Mouse (Mus musculus) liver, embryonic 13.5 days (tissue): ENCODE measurements around the gene Rpap1. TPM values are rescaled to one million over a fixed set of nuclear protein-coding genes. Genes with fewer than 3 reads are reported as not detected.

Experiments used
- ATAC-seq: fragments of 200-750 bp; cut with Nextera tagmentation; 2 replicates; pipeline ENCODE4 v1.8.0; 2017; ENCODE audit warnings: low read depth, mild to moderate bottlenecking, moderate number of reproducible peaks, moderate library complexity
- DNase-seq: peaks from one replicate; pipeline ENCODE4 v3.0.0; 2022
- H3K27ac ChIP-seq: fragments of 300-500 bp; sonication (generic); 2 replicates; pipeline ENCODE4 v1.5.1; 2015; ENCODE audit warnings: moderate library complexity, mild to moderate bottlenecking, inconsistent platforms
- H3K27me3 ChIP-seq: fragments of 300-500 bp; sonication (generic); 2 replicates; pipeline ENCODE4 v1.6.1; 2015; ENCODE audit warnings: mild to moderate bottlenecking, inconsistent platforms
- H3K36me3 ChIP-seq: fragments of 300-500 bp; sonication (generic); 2 replicates; pipeline ENCODE4 v1.6.1; 2015; ENCODE audit warnings: mild to moderate bottlenecking, inconsistent platforms
- H3K4me1 ChIP-seq: fragments of 300-500 bp; sonication (generic); replicated peaks from 2 replicates; pipeline ENCODE4 v1.6.1; 2015; ENCODE audit warnings: inconsistent platforms
- H3K4me2 ChIP-seq: fragments of 300-500 bp; sonication (generic); 2 replicates; pipeline ENCODE4 v1.6.1; 2015; ENCODE audit warnings: inconsistent platforms, mild to moderate bottlenecking, moderate library complexity
- H3K4me3 ChIP-seq: fragments of 300-500 bp; sonication (generic); replicated peaks from 2 replicates; pipeline ENCODE4 v1.5.1; 2015; ENCODE audit warnings: mild to moderate bottlenecking, inconsistent platforms
- H3K9ac ChIP-seq: fragments of 300-500 bp; sonication (generic); 2 replicates; pipeline ENCODE4 v1.6.1; 2015; ENCODE audit warnings: mild to moderate bottlenecking, inconsistent platforms
- H3K9me3 ChIP-seq: fragments of 300-500 bp; sonication (generic); replicated peaks from 2 replicates; pipeline ENCODE4 v1.6.1; 2016; ENCODE audit warnings: inconsistent platforms
- WGBS: fragments of 180-500 bp; shearing (Covaris S2); methylation state at CpG from one replicate; pipeline ENCODE4 v1.1.7; 2015; ENCODE audit not compliant: insufficient replicate concordance; 5-methylcytosine and 5-hydroxymethylcytosine counted together
- polyA plus RNA-seq: library from polyadenylated mRNA; unstranded; fragments of >200 nt; fragmentation: Nextera tagmentation; extraction: Ambion mirVana; gene quantifications from 2 replicates; pipeline ENCODE4 v1.2.1, GENCODE M21; 2015

Gene Rpap1
- polyA plus RNA-seq, 1 experiment from 2014 or later, result 10.2 TPM

DNA sequence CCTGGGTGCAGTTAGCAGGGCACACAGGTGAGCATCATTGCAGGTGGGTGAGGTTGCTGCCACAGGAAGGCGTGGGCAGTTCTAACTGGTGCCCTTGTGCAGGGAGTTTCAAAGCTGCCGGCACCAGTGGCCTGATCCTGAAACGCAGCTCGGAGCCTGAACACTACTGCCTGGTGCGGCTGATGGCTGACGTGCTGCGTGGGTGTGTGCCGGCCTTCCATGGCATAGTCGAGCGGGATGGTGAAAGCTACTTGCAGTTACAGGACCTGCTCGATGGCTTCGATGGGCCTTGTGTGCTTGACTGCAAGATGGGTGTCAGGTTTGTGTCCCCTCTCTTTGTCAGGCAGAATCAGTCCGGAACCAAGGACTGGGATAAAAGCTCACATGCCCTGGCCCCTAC, 38.1 kb downstream of the Rpap1 start:
- 64% methylated on average over 13 of the region's 13 CpGs for WGBS
- Histone ChIP-seq H3K27me3 (peaks cover 95% of the 10 kb centered on the region), H3K9ac (no peak overlapping the region), H3K36me3 (no peaks in the 10 kb centered on the region), H3K4me2 (no peak overlapping the region), H3K4me3 (no peak overlapping the region), H3K27ac (no peak overlapping the region), H3K4me1 (peaks cover 12% of the 10 kb centered on the region), H3K9me3 (no peaks in the 10 kb centered on the region)
- no peak for DNase-seq
- no peak for ATAC-seq

DNA sequence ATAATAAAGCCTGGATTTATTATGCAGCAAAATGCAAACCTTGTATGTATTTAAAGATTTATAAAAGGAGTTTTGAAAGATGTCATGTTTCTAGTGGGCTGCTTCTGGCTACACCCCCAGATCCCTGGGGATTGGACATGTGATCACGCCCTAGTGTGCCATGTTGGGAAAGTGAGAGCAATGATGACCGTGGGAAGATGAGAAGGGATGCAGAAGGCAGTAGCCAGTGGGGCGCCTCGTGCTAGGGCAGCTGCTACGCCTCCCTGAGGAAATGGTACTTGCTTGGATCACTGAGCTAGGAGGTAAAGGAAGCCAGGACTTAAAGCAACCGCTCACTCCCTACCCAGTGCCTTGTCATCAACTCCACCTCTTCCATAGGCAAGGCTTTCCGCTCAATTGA, 39.8 kb downstream of the Rpap1 start:
- WGBS, result 69% methylated on average over 7 of the region's 7 CpGs
- DNase-seq (no peak), ATAC-seq (no peak)
- Histone ChIP-seq H3K27me3 (peaks cover 95% of the 10 kb centered on the region), H3K27ac (no peak overlapping the region), H3K4me1 (peaks cover 29% of the 10 kb centered on the region), H3K4me2 (no peak overlapping the region), H3K9ac (no peak overlapping the region), H3K4me3 (no peak overlapping the region), H3K9me3 (no peaks in the 10 kb centered on the region), H3K36me3 (no peaks in the 10 kb centered on the region)

DNA sequence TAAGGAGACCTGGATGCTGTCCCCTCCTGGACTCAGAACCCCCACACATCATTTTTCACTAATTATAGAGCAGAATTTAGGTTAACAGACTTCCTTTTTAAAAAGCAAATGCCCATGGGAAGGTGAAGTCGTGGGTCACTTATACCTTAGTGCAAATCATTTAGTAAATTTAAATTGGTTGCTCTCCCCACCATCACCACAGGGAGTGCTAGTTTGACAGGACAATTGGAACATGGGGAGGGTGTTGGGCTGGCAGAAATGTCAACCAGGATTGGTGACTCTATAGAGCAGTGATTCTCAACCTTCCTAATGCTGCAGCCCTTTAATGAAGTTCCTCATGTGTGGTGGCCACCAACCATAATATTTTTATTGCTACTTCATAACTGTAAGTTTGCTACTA, 42.1 kb downstream of the Rpap1 start:
- Histone ChIP-seq H3K27ac (no peak overlapping the region), H3K4me1 (peaks cover 49% of the 10 kb centered on the region), H3K4me3 (no peak overlapping the region), H3K36me3 (no peaks in the 10 kb centered on the region), H3K4me2 (peak overlapping the region; percentile 99; the same call in 1 of the 2 replicates), H3K9me3 (no peaks in the 10 kb centered on the region), H3K9ac (no peak overlapping the region), H3K27me3 (peaks cover 75% of the 10 kb centered on the region)
- WGBS, result 8% methylated on average over 1 of the region's 1 CpGs
- DNase-seq (no peak), ATAC-seq (no peak)

GRCm38 (mm10) chr2:119744163-119745111, 42.9 kb downstream of the Rpap1 start:
- H3K9me3 ChIP-seq, result no peaks in the 10 kb centered on the region
- peak overlapping the region; percentile 68 for H3K4me3 ChIP-seq
- 3% methylated on average over 46 of the region's 46 CpGs for WGBS
- ATAC-seq, result peak; percentile 80
- DNase-seq, result peak; percentile 61
- H3K36me3 ChIP-seq, result no peaks in the 10 kb centered on the region
- peaks cover 49% of the 10 kb centered on the region for H3K4me1 ChIP-seq
- peak overlapping the region; percentile 60 for H3K9ac ChIP-seq
- H3K4me2 ChIP-seq, result peak overlapping the region; percentile 99
- 0 out of 2 replicates have a peak overlapping the region, but pooled peaks have one; percentile 7 for H3K27ac ChIP-seq
- peaks cover 67% of the 10 kb centered on the region for H3K27me3 ChIP-seq

- Histone ChIP-seq H3K4me2 (peak overlapping the region; percentile 99), H3K9me3 (no peaks in the 10 kb centered on the region), H3K4me3 (peak overlapping the region; percentile 68), H3K36me3 (no peaks in the 10 kb centered on the region), H3K9ac (peak overlapping the region; percentile 60), H3K27ac (no peak overlapping the region), H3K4me1 (peaks cover 49% of the 10 kb centered on the region), H3K27me3 (peaks cover 60% of the 10 kb centered on the region)
- WGBS, result 12% methylated on average over 22 of the region's 22 CpGs
- DNase-seq (no peak), ATAC-seq (no peak)
Measured at GRCm38 (mm10) chr2:119743808-119744162, 43.6 kb downstream of the Rpap1 start.

- no peak overlapping the region for H3K27ac ChIP-seq
- H3K4me3 ChIP-seq, result peak overlapping the region; percentile 68
- no peaks in the 10 kb centered on the region for H3K36me3 ChIP-seq
- H3K9me3 ChIP-seq, result no peaks in the 10 kb centered on the region
- no peak for ATAC-seq
- H3K27me3 ChIP-seq, result peaks cover 61% of the 10 kb centered on the region
- H3K4me2 ChIP-seq, result peak overlapping the region; percentile 99
- 12% methylated on average over 31 of the region's 31 CpGs for WGBS
- peaks cover 49% of the 10 kb centered on the region for H3K4me1 ChIP-seq
- peak overlapping the region; percentile 75 for H3K9ac ChIP-seq
- no peak for DNase-seq
Measured at GRCm38 (mm10) chr2:119743176-119743807, 44.0 kb downstream of the Rpap1 start.

DNA sequence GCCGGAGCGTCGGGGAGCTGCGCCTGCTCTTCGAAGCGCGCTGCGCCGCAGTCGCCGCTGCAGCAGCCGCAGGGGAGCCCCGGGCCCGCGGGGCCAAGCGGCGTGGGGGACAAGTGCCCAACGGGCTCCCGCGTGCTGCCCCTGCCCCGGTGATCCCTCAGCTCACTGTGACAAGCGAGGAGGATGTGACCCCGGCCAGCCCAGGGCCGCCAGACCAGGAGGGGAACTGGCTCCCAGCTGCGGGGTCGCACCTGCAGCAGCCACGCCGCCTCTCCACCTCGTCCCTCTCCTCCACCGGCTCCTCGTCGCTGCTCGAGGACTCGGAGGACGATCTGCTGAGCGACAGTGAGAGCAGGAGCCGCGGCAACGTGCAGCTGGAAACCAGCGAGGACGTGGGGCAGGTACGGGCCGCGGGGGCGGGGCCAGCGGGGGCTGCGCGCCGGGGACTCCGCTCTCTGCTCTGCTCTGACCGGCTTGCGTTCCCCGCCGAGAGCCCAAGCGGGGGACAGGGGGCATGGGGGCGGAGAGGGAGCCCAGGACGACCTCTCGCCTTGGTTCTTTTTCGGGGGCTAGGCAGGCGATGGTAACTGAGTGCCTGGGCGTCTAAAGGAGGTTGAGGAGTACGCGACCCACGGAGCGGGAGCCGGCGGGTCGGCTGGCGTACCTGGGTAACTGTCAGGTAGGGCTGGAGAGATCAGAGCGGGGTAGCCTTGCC, 44.7 kb downstream of the Rpap1 start:
- DNase-seq (peak; percentile 41), ATAC-seq (peak; percentile 15; the same call in 1 of the 2 replicates)
- Histone ChIP-seq H3K27me3 (peaks cover 61% of the 10 kb centered on the region), H3K4me2 (peak overlapping the region; percentile 99), H3K4me1 (peaks cover 49% of the 10 kb centered on the region), H3K36me3 (no peaks in the 10 kb centered on the region), H3K9ac (peak overlapping the region; percentile 75), H3K27ac (peak overlapping the region; percentile 78; the same call in 1 of the 2 replicates), H3K9me3 (no peaks in the 10 kb centered on the region), H3K4me3 (peak overlapping the region; percentile 68)
- 1% methylated on average over 70 of the region's 70 CpGs for WGBS

DNA sequence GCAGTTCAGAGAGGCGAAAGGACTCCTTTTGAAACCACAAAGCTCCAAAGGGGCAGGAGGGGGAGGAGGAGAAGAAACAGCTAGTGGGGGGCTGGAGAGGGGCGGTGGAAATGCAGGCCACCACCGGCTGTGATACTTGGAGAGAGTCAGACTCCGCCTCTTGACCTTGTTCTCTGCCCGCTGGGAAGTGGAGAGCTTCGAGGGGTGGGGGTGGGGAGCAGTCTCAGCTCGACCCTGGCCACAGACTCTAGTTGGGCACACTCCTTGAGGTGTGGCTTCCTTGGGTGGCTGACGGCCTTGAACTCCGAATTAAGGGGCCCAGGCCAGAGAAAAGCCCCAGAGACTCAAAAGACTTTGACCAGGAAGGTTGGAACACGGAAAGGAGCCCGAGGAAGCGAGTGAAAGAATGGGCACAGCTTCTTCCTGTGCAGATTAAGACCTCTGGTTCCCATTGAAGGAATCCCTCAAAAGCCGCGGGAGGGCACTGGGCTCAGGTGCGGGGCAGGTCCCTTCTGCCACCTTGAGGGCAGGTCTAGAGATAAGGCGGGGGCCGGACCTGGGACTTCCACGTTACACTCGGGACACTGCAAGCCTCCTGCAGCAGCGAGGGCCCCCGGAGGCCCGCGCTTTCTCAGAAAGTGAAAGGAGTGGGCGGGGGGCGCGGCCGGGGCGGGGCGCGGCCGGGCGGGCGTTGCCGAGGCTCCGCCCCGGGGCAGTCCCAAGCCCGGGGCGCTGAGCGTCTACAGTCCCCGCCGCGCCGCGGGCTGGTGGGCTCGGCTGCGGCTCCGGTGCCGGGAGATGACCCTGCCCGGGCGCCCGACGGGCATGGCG, 45.5 kb downstream of the Rpap1 start, which contains the start of gene Itpka:
Itpka (plus strand) TSS at position 757 of the 831 bp plus-strand sequence.
- Histone ChIP-seq H3K9me3 (no peaks in the 10 kb centered on the region), H3K4me1 (peaks cover 55% of the 10 kb centered on the region), H3K4me3 (peak within 1 kb of the TSS; percentile 68), H3K36me3 (no peaks in the 10 kb centered on the region), H3K27me3 (peaks cover 62% of the 10 kb centered on the region), H3K27ac (peak within 1 kb of the TSS; percentile 78), H3K4me2 (peak within 1 kb of the TSS; percentile 99), H3K9ac (peak within 1 kb of the TSS; percentile 75)
- DNase-seq, result peak; percentile 56
- under 1% methylated on average over 46 of the region's 53 CpGs for WGBS
- ATAC-seq, result peak; percentile 71

GRCm38 (mm10) chr2:119740567-119740966, 46.8 kb downstream of the Rpap1 start:
- DNase-seq (no peak), ATAC-seq (no peak)
- Histone ChIP-seq H3K27me3 (peaks cover 55% of the 10 kb centered on the region), H3K4me3 (no peak overlapping the region), H3K27ac (no peak overlapping the region), H3K4me1 (peaks cover 52% of the 10 kb centered on the region), H3K9ac (no peak overlapping the region), H3K36me3 (peaks cover under 1% of the 10 kb centered on the region; the same call in 1 of the 2 replicates), H3K4me2 (peak overlapping the region; percentile 99; the same call in 1 of the 2 replicates), H3K9me3 (no peaks in the 10 kb centered on the region)
- 20% methylated on average over 2 of the region's 2 CpGs for WGBS

DNA sequence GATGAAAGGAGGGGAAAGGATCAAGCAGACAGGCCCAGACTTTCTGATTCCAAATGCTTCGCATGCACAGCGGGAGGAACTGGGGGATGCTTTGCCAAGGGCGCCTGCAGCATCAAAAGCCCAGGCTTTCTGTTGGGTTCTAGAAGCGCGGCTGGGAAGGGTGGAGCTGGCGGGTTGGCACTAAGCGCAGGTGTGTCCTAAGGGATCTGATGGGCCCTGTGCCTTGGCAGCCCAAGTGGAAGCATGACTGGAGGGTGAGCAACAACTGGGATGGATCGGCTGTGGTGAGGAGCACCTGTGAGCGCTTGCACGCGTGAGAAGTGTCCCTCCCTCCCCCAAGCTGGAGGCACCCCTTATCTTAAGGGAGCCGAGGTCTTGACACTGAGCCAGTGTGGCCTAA, 50.2 kb downstream of the Rpap1 start:
- WGBS, result 23% methylated on average over 12 of the region's 12 CpGs
- no peak for ATAC-seq
- Histone ChIP-seq H3K4me1 (peaks cover 21% of the 10 kb centered on the region), H3K36me3 (peaks cover 33% of the 10 kb centered on the region), H3K27me3 (peaks cover 23% of the 10 kb centered on the region), H3K9ac (no peak overlapping the region), H3K4me2 (no peak overlapping the region), H3K27ac (no peak overlapping the region), H3K9me3 (no peaks in the 10 kb centered on the region), H3K4me3 (no peak overlapping the region)
- DNase-seq, result no peak
